Mouse (Mus musculus): ENCODE results near the gene Plek. TPM values are rescaled to one million over a fixed set of nuclear protein-coding genes. Genes with fewer than 3 reads are reported as not detected.
"Not testable (repeated sequence)": the region's sequence is repeated elsewhere in the genome, so short reads cannot be mapped to it uniquely, and the experiment has no call there.

Gene Plek
- polyA plus RNA-seq (2017; shearing (Covaris generic)): 1 to 10 TPM; 4.1 to 10.0 TPM

DNA sequence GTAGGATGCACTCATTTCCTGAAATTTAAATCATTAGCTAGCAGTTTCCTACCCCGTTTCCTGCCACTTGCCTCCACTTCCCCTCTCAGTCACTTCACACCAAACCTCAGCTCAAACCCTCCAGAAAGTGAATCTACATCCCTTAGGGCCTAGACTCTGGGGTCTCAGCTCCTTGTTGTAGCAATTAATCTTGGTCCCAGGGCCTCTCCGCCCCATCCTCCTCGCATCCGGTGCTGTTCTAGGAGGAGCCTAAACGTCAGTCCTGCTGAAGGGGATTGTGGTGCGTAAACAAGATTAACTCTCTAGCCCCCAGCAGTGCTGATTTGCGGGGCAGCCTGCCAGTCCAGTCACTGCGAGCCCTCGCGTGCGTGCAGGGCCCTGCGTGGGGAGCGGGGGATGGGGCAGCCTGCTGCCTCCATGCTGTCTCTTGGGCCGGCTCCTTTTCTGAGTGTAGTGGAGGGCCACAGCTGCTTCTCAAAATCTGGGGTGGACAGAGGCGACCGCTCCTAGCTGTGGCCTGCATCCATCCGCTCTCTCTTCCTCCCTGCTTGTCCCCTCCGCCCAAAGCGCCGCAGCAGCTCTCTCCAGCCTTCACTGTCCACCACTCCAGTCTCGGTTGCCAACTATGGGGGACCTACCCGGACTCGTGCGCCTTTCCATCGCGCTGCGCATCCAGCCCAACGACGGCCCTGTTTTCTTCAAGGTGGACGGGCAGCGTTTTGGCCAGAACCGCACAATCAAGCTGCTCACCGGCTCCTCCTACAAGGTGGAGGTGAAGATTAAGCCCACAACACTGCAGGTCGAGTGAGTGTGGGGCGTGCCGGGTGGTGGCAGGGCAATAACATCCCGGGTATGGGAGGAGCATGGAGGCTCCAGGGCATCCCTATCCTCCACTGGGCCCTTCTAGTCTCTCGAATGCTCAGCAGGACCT lies at the start of gene Plek, which contains the start of gene Cnrip1:
Plek (minus strand) TSS at position 837 of the 931 bp plus-strand sequence.
Cnrip1 (plus strand) TSS at position 42 of the 931 bp plus-strand sequence.
- peak; percentile 61 for ATAC-seq

DNA sequence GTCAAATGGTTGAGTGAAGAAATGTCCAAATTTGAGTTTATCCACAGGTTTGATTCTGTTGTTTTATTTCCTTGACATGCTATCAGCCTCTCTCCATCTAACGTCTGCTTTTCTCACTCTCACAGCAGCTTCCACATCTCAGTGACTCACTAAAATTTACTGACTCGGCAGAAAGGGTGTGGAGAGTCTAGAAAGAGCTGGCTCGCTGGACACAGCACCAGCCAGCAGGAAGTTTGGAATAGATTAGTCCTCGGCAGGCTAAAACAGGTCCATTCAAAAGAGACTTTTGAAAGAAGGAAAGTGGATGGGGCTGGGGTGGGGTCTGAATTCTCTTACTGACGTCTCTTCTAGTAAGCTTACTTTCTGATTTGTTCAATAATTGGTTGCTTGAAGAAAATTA lies 33.9 kb upstream of the Plek start:
- ATAC-seq: no peak

- no peak for ATAC-seq
These were observed 31.7 kb upstream of the Plek start for GRCm38 (mm10) chr11:17083866-17084265.

DNA sequence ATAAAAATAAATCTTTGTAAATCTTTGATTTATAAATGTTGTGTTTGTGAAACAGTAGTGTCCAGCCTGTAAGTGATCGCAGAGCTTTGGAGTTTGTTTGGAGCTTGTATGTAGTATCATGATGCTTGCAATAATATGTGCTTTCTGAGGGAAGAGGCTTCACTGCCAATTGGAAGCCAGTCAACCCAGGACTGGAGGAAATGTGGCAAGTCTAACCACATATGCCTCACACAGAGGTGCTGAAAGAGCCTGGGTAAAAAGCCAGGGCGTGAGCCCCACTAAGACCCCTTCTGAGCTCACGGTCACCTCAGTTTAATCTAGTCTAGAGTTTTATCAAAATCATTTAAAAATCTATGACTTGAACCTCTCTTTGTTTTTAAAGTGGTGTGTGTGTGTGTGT lies 31.3 kb upstream of the Plek start:
- ATAC-seq: no peak

GRCm38 (mm10) chr11:17082953-17083352 lies 30.8 kb upstream of the Plek start:
- ATAC-seq: no peak

DNA sequence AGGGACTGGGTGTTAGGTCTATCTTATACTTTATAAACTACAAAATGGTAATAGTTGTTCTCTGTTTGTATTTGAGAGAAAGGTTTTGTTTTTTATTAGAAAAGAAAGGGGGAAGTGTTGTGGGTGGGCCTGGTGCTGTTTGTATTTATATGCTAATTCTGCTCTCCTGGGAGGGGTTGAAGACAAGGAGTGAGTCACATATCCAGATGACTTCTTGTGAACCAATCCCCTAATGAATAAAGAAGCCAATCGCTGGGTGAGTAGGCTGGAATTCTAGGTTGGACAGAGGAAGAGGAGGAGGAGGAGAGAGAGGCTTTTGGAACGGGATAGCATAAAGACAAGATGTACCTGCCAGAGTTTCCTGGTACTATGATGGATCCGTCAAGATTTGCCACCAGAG lies 29.9 kb upstream of the Plek start:
- ATAC-seq: no peak

DNA sequence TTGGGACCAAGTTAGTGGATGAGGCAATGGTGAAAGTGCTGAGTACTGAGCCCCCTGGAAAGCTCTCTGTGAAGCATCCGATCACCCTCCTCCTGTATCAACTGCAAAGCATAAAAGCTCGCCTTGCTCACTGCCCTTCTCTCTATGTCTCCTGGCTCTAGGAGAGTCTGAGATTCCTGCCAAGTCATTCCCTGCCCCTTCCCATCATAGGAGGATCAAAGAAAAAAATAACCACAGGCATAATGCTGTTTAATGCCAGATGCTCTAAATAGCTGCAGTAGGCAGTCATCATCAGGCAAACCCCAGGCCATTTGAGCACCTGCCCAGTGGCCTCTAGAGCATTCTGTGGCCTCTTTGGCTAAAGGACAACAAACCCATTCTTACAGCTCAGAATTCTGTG lies 23.5 kb upstream of the Plek start:
- no peak for ATAC-seq

DNA sequence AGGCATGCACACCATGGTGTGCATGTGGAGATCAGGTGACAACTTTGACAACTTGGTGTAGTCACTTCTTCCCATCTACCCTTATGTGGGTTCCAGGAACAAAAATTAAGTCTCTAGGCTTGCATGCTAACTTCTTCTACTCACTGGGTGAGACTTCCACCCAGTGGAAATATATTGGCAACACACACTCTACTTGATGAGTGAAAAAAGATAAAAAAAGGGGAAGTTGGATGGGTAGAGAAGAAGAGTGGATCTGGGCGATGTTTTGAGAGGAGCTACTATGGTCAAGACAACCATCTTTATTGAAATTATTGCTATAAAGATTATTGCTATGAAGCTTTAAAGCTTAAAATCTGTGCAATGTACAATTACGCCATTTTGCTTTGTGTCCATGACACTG lies 17.2 kb upstream of the Plek start:
- not testable (repeated sequence) for ATAC-seq

- ATAC-seq: no peak
These were observed 382 bp upstream of the Plek start for GRCm38 (mm10) chr11:17052476-17053049.

DNA sequence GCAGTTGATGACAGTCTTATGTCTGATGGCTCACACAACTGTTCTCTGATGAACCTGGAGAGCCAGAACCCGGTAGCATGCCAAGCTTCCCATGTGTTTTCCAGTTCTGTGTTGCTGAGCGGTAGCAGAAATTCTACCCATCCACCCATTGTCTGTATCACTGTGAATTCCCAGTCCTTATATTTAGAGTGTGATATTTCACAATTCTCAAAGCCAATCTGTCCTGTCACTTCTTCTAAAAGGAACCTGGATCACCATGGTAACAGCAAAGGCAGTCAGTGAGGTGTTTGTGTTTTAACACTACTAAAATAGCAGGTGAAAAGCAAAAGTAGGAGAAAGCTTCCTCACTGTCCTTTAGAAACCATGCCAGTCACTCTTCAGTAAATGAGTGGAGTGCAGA lies 6.4 kb downstream of the Plek start:
- ATAC-seq: no peak

- no peak for ATAC-seq
These were observed 28.2 kb downstream of the Plek start for GRCm38 (mm10) chr11:17023984-17024383.

GRCm38 (mm10) chr11:17023206-17023605 lies 29.0 kb downstream of the Plek start:
- no peak for ATAC-seq

DNA sequence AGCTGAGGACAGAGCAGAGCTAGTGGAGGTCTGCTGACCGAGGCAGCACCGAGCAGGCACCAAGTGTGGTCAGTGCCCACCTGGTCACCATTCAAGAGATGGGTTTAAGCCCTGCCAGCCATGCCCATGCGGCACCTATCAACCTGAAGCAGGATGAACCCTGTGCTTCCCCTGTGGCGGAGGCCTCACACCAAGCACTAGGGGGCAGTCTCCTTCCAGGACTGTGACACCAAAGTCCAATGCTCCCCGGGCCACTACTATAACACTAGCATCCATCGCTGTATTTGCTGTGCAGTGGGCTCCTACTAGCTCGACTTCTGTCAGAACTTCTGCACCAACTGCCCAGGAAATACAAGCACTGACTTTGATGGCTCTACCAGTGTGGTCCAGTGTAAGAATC lies 32.9 kb downstream of the Plek start:
- no peak for ATAC-seq

DNA sequence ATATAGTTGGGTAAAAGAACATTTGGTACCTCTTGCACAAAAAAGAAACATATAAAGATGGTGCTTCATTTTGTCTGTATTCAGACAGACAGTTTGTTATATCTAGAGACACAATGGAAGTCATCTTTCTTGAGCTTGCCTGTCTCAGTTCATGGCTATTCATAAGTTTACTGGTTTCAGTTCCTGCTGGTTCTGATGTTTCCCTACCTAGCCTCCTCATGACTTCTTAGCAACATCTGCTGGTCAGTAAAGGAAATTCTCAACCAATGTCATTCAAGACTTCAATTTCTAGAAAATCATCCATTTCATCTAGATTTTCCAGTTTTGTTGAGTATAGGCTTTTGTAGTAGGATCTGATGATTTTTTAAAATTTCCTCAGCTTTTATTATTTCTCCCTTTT lies 39.2 kb downstream of the Plek start:
- ATAC-seq: no peak

DNA sequence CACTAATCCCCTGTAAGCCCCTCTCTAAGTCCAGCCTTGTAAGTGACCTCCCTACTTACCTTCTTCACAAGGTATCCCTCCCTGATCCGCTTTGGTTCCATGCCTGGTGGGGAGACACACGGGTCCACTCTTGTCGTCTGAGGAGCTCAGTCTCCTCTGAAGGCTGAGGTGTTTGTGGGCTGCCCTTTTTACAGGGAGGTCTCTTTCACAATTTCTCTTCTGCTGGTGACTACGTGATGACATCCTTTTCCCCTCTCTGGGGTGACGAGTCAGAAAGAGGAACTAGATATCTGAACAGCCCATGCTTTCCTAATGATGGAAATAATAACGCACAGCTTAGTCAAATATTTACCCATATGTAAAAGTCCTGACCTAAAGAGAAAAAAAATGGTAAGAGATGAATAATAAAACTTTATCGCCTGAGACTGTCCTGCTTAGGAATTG lies 43.7 kb downstream of the Plek start:
- ATAC-seq: peak; percentile 61

GRCm38 (mm10) chr11:17007517-17008173 lies 44.5 kb downstream of the Plek start:
- no peak for ATAC-seq

DNA sequence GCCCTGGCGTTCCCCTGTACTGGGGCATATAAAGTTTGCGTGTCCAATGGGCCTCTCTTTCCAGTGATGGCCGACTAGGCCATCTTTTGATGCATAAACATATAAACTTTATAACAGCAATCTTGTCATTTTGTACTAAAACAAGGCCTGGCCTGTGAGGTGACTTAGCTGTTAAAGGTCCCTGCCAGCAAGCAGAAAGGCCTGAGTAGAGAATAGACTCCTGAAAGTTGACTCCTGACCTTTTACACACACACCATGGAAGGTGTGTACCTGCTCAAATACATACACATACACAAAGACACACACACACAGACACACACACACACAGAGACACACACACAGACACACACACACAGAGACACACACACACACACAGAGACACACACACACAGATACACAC lies 45.7 kb downstream of the Plek start:
- not testable (repeated sequence) for ATAC-seq

DNA sequence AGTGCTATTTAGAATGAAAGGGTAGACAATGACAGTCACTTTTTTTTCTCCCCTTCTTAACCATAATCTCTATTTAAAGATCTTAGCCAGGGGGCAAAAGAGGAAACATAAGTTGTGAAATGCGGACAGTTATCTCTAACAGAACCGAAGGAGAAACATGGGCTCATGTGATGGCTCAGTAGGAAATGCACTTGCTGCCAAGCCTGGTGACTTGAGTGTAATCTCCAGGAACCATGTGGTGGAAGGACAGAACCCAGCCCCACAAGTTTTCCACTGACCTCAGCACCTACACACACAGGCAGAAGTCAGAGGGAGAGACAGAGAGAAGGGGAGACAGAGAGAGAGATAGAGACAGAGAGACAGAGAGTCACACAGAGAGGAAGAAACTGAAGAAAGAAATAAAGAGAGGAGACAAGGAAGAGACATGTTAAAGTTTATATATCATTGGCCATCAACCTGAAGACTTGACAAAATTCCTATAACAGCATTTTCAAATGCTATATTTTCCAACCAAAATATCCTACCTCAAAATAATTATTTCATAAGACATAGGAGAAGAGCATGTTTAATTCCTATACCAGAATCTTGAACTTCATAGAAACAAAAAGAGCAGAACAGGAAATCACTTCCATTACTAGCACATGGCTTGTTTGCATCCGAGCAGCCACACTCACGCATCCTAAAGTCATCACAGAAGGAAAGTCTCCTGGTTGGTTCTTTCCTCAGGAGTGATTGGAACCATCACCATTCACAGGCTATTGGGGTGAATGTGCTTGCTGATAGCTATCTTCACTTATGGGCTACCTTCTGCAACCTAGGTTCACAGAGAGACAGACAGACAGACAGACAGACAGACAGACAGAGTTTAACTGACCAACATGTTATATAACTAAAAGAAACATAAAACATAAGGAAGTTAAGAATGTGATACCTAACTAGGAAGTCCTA lies 47.0 kb downstream of the Plek start:
- no peak for ATAC-seq

DNA sequence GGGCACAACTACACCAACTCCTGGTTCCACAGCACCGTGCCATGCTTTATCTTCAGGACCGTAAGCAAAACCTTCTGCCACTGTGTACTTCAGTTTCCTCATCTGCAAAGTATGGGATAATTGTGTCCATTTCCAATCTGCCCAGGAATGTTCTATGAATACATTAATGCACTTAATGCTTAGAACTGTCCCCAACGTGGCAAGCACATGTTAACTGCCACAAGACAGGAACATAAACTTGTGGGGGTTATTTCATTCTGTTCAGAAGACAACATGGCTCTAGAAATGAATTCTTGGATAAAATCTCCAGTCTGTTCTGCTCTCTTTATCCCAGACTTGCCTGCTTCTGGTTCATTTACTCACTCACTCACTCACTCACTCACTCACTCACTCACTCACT lies 48.4 kb downstream of the Plek start:
- no peak for ATAC-seq

- no peak for ATAC-seq
These were observed 49.3 kb downstream of the Plek start for GRCm38 (mm10) chr11:17002739-17003373.
